Mouse (Mus musculus): ENCODE data around the gene 2210016F16Rik. TPM values are rescaled to one million over a fixed set of nuclear protein-coding genes. Genes with fewer than 3 reads are reported as not detected.
"Not testable (repeated sequence)": the region's sequence is repeated elsewhere in the genome, so short reads cannot be mapped to it uniquely, and the experiment has no call there.

Gene 2210016F16Rik
- total RNA-seq (2021): 1 to 10 TPM; 7.1 to 8.0 TPM

- intact Hi-C loops (cut with DNase I): loop anchor here (5.0 to 10.0 kb wide), 2 partner anchors 98 to 230 kb away; partner anchors contain the start of gene Idnk
- DNase-seq: peak; percentile 72
These were observed at the start of gene 2210016F16Rik for GRCm38 (mm10) chr13:58384779-58385546. Gene 2210016F16Rik (minus strand): TSS chr13:58385225.

GRCm38 (mm10) chr13:58423061-58423660 lies 38.1 kb upstream of the 2210016F16Rik start:
- intact Hi-C loops (cut with DNase I): no loop called here
- DNase-seq: no peak

GRCm38 (mm10) chr13:58422242-58422641 lies 37.2 kb upstream of the 2210016F16Rik start:
- DNase-seq: no peak
- intact Hi-C loops (cut with DNase I): no loop called here

DNA sequence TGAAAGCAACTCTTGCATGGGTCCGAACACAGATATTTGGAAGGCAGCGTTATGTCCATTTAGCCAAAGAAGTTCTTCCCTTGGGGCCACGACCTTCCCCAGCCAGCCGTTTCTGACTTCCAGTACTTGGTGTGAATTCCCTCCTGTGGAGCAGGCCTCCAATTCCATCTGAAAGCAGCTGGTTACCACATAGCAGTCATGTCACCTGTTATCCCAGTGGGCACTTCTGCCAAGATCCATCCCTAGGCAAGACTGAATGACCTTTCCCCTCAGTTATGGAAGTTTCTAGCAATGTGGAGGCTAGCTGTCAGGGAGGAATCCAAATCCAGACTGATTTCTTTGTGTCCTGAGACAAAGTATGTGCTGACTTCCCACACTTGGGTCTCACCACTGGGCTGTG lies 36.0 kb upstream of the 2210016F16Rik start:
- intact Hi-C loops (cut with DNase I): no loop called here
- DNase-seq: no peak

DNA sequence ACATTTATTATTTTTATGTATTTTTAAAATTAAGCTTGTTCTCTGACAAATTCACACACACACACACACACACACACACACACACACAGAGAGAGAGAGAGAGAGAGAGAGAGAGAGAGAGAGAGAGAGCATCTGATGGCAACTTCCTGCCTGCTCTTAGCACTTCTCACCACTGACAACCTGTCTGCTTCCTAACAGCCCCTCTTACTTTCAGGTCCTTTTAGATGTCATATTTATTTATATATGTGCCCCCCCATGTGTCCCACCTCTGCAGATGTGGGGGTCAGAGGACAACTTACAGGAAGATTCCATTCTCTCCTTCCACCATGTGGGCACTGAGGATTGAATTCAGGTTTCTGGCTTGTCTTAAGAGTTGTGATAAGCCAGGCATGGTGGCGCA lies 34.2 kb upstream of the 2210016F16Rik start:
- no peak for DNase-seq
- intact Hi-C loops (cut with DNase I): no loop called here

DNA sequence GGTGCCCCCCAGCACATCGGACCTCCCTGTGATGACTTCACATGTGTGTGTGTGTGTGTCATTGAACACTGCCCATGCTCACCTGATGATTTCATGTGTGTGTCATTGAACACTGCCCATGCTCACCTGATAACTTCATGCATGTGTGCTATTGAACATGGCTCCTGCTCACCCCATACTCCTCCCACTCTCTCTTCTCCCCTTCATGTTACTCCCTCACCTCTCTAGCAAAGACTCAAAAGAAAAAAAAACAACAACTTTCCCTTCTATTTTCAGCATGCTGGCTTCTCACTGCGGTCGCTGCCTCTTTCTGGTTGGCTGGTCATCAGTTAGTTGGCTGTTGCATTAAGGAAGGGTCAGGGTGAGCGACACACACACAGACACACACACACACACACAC lies 33.6 kb upstream of the 2210016F16Rik start:
- no peak for DNase-seq
- intact Hi-C loops (cut with DNase I): no loop called here

DNA sequence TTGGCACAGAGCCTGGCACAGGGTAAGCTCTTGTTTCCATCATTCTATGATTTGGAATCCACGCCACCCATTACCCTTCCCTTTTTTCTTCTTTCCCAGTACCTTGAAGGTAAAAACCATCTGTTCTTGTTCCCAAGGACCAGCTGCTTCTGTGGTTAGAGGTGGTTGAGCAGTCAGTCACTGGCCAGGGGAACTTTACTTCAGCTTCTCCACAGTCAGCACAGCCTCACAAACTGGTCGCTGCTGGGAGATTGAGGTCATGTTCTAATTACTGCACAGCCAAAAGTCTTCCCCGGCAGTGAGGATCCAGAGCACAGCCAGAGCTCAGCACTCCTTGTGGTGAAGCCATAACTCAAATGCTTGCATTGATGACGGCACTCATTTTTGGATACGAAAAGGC lies 30.8 kb upstream of the 2210016F16Rik start:
- DNase-seq: no peak
- intact Hi-C loops (cut with DNase I): no loop called here

DNA sequence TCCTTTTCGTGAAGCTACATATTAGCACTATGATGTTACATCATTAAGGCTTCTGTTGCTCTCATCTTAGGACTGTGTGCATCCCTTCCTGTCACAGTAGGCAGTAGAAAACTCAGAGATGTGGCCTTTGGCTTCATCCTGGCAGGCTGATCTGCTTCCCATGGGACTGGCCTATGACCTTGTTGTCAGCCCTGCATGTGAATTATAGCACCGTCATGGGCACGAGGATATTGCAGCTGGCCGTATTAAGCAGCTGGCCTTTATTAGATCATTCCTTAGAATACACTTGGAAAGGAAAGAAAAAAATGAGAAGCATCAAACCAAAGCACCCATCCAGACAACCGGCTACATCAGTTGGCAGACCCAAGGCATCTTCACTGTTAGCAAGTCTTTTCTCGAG lies 30.3 kb upstream of the 2210016F16Rik start:
- DNase-seq: no peak
- intact Hi-C loops (cut with DNase I): no loop called here

DNA sequence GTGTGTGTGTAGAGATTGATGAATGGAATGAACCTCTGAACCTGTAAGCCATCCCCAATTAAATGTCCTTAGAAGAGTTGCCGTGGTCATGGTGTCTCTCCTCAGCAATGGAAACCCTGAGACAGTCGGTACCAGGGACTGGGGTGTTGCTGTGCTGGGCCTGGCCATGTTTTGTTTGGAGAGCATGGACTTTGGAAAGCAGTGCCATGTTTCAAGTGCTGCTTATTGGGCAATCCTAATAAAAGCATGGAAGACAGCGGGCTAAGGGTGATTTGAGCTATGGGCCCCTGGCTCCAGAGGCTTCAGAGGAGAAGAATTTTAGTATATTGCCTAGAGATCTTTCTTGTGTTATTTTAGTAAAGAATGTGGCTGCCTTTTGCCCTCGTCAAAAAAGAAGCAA lies 26.0 kb upstream of the 2210016F16Rik start:
- DNase-seq: no peak
- intact Hi-C loops (cut with DNase I): no loop called here

DNA sequence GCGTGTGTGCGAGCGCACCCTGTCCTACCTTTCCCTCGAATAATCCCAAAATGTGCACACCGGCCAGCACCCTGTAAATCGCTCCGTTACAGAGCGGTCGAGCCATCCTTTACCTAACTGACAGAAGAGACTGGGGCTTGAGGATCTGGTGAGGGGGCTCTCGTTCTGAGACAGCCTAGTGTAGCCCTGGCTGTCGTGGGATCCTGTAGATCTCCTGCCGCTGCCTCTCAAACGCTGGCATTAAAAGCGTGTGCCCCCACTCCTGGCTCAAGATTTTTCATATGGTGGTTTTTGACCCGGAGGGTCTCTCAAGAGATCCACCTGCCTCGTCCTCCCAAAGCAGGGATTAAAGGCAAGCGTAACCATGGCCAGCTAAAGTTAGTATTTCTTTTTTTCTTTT lies 18.2 kb upstream of the 2210016F16Rik start, which contains the start of gene Hnrnpk:
TSS of gene Hnrnpk (minus strand) at position 101 of the 400 bp plus-strand sequence.
- intact Hi-C loops (cut with DNase I): loop anchor here (5.0 kb wide), 2 partner anchors 144 to 184 kb away; no protein-coding TSS in a partner anchor
- DNase-seq: not testable (repeated sequence)

- intact Hi-C loops (cut with DNase I): loop anchor here (5.0 kb wide), 2 partner anchors 145 to 185 kb away; no protein-coding TSS in a partner anchor
- DNase-seq: no peak
These were observed 17.7 kb upstream of the 2210016F16Rik start for GRCm38 (mm10) chr13:58402744-58403110.

- intact Hi-C loops (cut with DNase I): loop anchor here (5.0 kb wide), 2 partner anchors 145 to 185 kb away; no protein-coding TSS in a partner anchor
- DNase-seq: peak; percentile 99
These were observed 17.1 kb upstream of the 2210016F16Rik start, which contains the start of gene Rmi1 for GRCm38 (mm10) chr13:58402003-58402743. Gene Rmi1 (plus strand): TSS chr13:58402248.

DNA sequence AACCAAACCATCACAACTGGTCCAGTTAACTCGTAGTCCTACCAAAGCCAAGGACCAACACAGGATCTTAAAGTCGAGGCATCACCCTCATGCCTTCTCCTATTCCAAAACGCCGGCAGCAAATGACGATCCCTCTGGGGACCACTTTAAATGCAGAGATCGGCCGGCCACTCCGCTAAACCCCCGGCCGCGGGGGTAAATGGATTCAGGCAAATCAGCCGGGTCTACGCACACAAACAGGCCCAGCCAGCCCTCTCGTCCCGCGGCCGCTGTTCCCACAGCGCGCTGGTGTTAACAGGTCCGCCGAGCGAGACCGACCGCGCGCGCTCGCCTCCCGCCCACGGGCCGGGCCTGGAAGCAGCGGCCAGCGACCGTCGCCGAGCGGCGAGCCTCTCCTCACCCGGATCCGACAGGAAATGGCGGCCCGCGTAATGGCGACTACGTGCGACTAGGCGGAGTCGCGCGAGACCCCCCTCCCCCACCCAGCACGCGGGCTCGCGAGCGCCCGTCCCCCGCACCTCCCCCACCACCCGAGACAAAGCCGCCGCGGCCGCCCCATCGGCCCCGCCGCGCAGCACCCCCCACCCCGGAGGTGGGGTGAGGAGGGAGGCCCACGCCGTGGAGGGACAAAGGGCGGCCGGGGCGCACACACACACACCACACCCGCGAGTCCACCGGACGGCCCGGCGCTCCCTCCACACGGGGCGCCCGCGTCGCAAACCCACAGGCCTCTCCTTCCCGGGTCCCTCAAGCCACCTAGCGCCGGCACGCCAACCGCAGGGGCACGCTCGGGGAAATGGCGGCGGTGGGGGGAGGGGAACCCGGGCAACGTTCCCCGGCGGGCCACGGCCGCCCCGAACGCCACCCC lies 16.3 kb upstream of the 2210016F16Rik start:
- intact Hi-C loops (cut with DNase I): loop anchor here (5.0 kb wide), 2 partner anchors 146 to 186 kb away; no protein-coding TSS in a partner anchor
- DNase-seq: peak; percentile 88

DNA sequence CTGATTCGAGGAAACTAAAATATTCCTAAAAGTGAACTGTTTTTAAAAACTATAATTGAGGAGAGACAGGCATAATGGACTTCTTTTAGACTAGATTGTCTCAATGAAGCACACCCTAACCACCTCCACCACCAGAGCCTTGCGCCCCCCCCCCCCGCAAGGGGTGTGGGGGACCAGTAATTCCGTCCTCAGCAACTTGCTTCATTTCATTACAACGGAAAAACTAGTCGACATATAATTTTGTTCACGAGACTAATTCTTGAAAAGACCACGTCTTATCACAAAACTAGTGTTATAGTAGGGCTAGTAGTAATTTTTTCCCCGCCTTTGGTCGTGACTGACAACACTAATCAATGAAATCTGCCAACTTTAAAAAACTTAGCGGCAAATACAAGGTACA lies 15.6 kb upstream of the 2210016F16Rik start:
- intact Hi-C loops (cut with DNase I): loop anchor here (5.0 kb wide), 2 partner anchors 147 to 187 kb away; no protein-coding TSS in a partner anchor
- no peak for DNase-seq

- peak; percentile 24 for DNase-seq
- intact Hi-C loops (cut with DNase I): no loop called here
These were observed 12.6 kb upstream of the 2210016F16Rik start for GRCm38 (mm10) chr13:58397651-58398050.

DNA sequence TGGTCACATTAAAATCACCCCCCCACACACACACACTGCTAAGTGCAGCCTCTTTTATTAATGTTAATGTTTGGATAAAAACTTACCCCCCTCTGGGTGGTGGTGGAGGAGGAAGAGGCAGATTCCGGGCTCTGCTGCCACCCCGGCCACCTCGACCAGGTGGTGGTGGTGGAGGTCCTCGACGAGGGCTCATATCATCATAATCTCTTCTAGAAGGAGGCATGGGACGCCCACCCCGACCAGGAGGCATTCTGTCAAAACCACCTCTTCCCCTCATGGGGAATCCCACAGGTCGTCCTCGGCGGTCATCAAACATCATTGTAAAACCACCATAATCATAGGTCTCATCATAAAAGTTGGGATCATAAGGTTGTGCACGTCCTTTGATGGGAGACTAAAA lies 9.4 kb upstream of the 2210016F16Rik start:
- intact Hi-C loops (cut with DNase I); DNase-seq: not testable (repeated sequence)

DNA sequence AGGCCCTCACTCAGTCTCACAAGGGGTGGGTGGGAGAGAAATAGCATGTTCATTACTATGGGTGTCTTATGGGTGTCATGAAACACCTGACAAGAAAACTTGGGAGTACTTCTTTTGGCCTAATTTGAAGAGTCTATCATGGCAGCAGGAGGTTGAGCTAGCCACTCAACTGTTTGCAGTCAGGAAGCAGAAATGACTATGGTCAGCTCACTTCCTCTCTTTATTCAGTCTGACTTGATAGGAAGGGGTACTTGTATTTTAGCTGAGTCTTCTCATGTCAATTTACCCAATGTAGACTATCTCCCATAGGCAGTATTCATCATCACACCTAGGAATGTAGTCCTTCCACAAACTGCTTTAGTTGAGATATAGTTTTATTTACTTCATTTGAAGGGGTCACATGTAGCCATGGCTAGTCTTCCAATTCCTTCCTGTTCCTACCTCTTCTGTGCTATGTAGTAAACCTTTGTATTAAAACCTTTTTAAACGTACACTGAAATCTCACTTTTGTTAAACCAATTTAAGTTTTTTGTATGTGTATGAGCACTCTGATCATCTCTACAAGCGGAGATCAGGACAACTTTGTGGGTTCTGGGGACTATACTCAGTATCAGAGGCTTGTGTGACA lies 4.4 kb upstream of the 2210016F16Rik start:
- no peak for DNase-seq
- intact Hi-C loops (cut with DNase I): loop anchor here (5.0 to 10.0 kb wide), 2 partner anchors 102 to 235 kb away; partner anchors contain the start of gene Idnk

DNA sequence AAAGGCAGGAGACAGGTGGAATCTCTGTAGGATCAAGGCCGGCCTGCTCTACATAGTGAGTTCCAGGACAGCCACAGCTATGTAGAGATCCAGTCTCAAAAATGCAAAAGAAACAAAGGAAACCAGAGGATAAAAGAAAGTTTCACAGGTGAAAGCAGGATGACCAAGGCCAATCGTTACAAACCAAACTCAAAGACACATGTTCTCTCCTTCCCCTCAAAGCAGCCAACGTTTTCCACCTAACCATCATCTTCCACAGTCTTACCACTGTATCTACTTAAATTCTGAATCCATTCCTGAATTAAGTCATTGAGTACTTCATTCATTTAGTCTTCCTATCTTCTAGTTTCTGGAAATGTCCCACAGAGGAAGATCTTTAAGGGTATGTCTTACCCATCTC lies 3.4 kb upstream of the 2210016F16Rik start:
- no peak for DNase-seq
- intact Hi-C loops (cut with DNase I): loop anchor here (5.0 to 10.0 kb wide), 2 partner anchors 101 to 234 kb away; partner anchors contain the start of gene Idnk

DNA sequence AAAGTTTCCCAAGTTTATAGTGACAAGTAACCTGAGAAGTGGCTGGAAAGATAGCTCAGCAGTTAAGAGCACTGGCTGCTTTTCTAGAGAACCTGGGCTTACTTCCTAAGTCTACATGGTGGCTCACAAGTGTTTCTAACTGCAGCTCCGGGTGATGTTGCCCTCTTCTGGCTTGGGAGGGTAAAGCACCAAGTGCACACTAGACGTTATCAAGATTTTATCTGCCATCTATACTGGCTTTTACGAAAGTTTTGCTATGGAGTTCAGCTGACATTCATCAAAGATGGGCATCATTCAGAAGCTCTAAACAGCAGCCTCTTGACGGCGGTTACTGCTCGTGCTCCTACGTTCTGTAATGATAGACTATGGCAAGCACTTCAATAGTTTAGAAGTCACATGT lies 2.9 kb upstream of the 2210016F16Rik start:
- DNase-seq: peak; percentile 68
- intact Hi-C loops (cut with DNase I): loop anchor here (5.0 to 10.0 kb wide), 2 partner anchors 101 to 233 kb away; partner anchors contain the start of gene Idnk

Measured in left cerebral cortex, postnatal 4 days (tissue).